Mouse (Mus musculus): ENCODE data around the gene Pdxp.
"Not testable (repeated sequence)": the region's sequence is repeated elsewhere in the genome, so short reads cannot be mapped to it uniquely, and the experiment has no call there.

The Pdxp gene

DNA sequence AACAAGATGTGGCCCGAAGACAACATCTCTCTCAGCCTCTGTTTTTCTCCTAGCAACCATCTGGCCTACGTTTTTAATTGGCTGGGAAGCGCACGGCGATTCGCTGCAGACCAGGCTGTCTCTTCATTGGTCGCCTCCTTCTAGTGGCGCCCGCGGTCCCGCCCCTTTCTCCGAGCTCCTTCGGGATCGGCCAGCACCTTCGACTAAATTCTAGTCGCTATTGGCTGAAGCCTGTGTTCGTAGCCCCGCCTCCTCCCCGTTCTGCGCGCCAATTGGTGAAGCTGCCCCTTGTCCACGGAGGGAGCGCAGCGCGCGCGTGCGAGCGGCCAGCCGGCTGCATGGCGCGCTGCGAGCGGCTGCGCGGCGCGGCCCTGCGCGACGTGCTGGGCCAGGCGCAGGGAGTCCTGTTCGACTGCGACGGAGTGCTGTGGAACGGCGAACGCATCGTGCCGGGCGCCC is at the start of gene Pdxp:
TSS of gene Pdxp (plus strand) at position 288 of the 459 bp plus-strand sequence.
- DNase-seq (ENCODE audit: low spot score), result peak; percentile 80

DNA sequence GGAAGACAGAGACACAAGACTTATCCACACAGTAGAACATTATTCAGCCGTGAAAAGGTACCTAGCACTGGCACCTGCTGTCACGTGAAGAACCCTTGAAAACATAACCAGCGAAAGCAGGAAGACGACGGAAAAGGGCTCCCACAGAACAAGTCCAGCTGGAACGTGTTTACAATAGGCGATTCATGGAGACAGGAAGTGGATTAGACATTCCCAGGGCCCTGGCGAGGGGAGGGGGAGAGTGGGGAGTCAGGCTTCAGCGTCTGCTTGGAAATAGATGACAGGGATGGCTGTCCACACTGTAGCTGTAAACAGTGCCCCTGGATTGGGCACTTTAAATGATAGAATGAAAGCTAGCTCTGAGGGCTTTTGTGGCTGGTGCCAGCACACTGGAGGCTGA is 45.3 kb upstream of the Pdxp start:
- DNase-seq (ENCODE audit: low spot score), result no peak

- DNase-seq (ENCODE audit: low spot score), result no peak
Measured at GRCm38 (mm10) chr15:78868826-78869233, 44.9 kb upstream of the Pdxp start.

- no peak for DNase-seq (ENCODE audit: low spot score)
Measured at GRCm38 (mm10) chr15:78869775-78870174, 43.9 kb upstream of the Pdxp start.

DNA sequence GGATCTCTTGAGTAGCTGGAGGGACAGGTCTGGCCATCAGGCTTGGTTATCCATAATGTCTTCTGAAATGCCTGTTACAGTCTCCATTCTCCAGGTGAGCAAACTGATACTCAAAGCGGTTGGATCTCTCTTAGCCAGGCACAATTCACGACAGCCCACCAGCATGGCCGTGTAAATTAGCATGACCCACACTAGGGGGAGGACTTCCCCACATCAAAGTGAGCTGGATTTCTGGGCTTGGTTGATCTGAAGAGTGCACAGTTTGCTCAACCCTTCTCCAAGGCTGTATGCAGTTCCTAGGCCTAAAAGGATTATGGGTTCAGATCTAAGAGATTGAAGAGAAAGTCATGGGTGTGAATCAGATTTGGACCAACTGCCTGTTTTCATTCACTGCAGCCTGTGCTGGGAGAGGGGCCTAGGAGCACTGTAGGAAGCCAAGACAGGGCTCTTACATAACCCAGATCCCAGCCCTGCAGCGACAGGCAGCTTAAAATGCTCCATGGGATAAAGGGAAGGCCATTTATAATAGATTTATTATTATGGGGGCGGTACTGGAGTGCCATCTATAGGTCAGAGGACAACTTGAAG is 41.6 kb upstream of the Pdxp start:
- no peak for DNase-seq (ENCODE audit: low spot score)

- no peak for DNase-seq (ENCODE audit: low spot score)
Measured at GRCm38 (mm10) chr15:78873803-78874435, 39.8 kb upstream of the Pdxp start.

DNA sequence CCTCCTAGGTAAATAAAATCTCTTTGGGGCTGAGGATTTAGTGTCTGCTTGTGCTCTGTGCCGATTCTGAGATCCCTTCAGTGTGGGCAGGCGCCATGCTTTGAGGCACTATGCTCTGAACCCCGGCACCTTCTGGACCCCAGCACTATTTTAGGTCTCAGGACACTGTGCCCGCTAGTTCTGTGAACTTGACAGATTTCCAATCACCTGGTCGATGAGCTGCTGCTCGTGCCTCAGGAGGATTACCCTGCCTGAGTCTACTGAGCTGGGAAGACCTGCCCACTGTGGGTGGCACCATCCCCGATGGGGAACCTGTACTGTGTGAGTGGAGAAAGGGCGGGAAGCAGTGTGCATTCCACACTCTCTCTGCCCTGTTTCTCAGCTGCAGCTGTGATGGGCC is 38.7 kb upstream of the Pdxp start:
- DNase-seq (ENCODE audit: low spot score), result no peak

- no peak for DNase-seq (ENCODE audit: low spot score)
Measured at GRCm38 (mm10) chr15:78875537-78875936, 38.2 kb upstream of the Pdxp start.

DNA sequence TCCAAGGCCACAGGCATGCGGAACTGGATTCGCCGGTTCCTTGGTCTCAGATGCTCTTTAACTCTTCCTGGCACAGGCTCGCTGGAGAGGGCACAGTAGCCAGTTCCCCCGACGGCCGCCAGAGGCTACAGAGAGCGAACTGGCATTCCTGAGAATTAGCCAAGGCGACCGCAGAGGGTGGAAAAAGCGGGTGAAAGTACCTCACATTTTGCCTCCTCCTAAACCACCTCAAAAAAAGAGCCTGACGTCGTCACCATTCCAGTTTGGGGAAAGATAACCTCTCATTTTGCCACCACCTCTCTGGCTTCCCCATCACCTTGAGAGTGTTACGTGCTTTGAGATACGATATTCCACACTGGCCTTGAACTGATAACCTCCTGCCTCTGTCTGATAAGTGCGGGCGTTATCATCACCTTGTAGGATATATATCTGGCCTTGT is 37.4 kb upstream of the Pdxp start:
- peak; percentile 64 for DNase-seq (ENCODE audit: low spot score)

GRCm38 (mm10) chr15:78876991-78877809 is 36.5 kb upstream of the Pdxp start, which contains the start of gene Gga1:
Gene Gga1 (plus strand): TSS chr15:78877190.
- DNase-seq (ENCODE audit: low spot score), result peak; percentile 87

DNA sequence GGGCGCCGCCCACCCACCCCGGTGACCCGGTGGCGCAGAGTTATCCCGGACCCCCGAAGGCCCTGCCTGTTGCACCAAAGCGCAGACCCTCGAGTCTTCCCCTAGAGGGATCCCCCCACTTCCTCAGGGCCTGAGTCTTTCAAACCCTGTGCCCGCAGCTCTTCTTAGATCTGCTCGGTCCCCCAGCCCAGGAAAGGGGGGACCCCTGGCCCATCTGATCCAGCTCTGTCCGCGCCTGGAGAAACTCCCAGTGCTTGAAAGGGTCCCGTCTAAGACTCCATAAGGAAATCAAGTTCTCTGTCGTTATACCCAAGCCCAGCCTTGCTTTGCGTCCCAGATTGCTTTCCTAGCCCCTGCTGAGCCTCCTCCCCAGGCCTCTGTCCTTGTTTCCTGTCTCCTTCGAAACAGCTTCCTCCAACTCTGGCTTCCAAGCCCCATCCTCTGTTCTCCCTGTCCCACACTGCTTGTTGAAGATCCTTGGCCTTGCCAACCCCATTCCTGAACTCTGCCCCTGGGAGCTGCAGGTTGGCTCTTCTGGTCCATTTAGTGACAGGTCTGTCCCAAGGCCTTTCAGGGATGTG is 35.8 kb upstream of the Pdxp start:
- DNase-seq (ENCODE audit: low spot score), result no peak

GRCm38 (mm10) chr15:78878792-78879516 is 34.8 kb upstream of the Pdxp start:
- not testable (repeated sequence) for DNase-seq (ENCODE audit: low spot score)

GRCm38 (mm10) chr15:78880432-78880831 is 33.3 kb upstream of the Pdxp start:
- no peak for DNase-seq (ENCODE audit: low spot score)

- DNase-seq (ENCODE audit: low spot score), result no peak
Measured at GRCm38 (mm10) chr15:78881828-78882227, 31.9 kb upstream of the Pdxp start.

GRCm38 (mm10) chr15:78889401-78889853 is 24.3 kb upstream of the Pdxp start:
- DNase-seq (ENCODE audit: low spot score), result no peak

DNA sequence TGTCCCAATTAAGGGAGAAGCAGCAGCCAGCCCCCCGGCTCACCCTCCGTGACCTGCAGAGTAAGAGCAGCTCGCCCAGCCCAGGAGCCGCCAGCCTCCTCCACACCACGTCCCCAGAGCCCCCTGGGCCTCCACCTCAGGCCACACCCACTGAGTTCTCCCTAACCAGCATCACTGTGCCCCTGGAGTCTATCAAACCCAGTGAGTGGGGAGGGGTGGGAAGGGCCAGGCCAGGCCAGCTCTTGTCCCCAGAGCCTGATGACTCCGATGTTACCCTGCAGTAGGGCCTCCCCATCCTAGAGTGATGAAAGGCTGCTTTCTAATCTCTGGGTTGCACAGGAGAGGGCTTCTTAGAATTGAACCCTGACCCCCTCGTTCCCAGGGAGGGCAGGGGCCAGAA is 21.3 kb upstream of the Pdxp start:
- no peak for DNase-seq (ENCODE audit: low spot score)

GRCm38 (mm10) chr15:78894726-78895125 is 19.0 kb upstream of the Pdxp start:
- no peak for DNase-seq (ENCODE audit: low spot score)

DNA sequence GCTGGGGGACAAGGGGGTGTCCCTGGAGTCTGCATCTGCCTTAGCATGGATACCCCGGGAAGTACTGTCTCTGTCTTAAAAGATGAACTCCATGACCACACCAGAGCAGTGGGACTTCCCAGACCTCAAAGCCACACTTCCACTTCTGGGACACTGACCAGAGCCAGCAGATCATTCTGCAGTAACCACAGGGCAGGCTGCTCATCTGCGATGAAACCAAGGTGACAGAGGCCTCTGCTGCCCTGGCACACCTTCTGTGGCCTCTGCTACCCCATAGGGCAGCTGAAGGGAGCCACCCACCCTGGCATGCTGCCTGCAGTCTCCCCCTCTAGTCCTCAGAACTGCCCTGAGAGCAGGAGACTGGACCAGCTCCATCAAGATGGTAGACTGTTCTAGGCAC is 18.0 kb upstream of the Pdxp start:
- no peak for DNase-seq (ENCODE audit: low spot score)

- DNase-seq (ENCODE audit: low spot score), result no peak
Measured at GRCm38 (mm10) chr15:78896149-78896548, 17.6 kb upstream of the Pdxp start.

DNA sequence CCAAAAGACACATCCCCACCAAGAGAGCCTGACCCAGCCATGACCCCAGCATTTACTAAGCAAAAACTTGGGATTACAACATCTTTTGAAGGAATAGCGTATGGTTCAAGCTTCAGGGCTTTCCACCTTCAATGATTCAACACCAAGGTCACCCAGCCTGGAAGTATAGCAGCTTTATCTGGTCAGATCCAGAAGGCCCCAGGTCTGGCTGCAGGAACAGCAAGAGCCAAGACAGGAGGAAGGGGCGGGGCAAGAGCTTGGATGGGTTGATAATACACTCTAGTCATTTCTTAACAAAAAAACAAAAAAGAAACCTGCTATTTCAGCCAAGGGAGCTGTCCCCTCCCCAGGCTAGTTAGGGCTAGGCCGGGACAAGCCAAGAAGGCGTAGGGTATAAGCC is 16.2 kb upstream of the Pdxp start:
- no peak for DNase-seq (ENCODE audit: low spot score)

GRCm38 (mm10) chr15:78898507-78899001 is 15.2 kb upstream of the Pdxp start:
- DNase-seq (ENCODE audit: low spot score), result no peak

DNA sequence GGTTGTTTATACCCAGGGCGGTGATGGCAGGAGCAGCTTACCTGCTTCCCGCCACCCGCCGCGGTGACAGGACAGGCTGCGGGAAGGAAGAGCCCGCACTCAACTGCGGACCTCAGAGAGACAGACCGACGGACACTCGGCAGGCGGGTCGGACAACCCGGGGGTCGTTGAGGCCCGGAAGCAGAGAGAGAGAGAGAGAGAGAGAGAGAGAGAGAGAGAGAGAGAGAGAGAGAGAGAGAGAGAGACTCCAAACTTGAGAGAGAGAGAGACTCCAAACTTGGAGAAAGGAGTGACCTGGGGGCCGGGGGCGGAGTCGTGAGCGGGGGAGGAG is 14.3 kb upstream of the Pdxp start, which contains the start of gene Gm49510:
TSS of gene Gm49510 (plus strand) at position 259 of the 331 bp plus-strand sequence.
- no peak for DNase-seq (ENCODE audit: low spot score)
